Mouse (Mus musculus) limb, embryonic 15.5 days (tissue): ENCODE data around the gene Prkag1. TPM values are rescaled to one million over a fixed set of nuclear protein-coding genes. Genes with fewer than 3 reads are reported as not detected.

ENCODE experiments used
- ATAC-seq: fragments of 200-750 bp; cut with Nextera tagmentation; 2 replicates; pipeline ENCODE4 v1.8.0; 2017; ENCODE audit warnings: low read depth, moderate TSS enrichment; ENCODE audit not compliant: insufficient number of reproducible peaks, low FRiP score, low TSS enrichment
- H3K27ac ChIP-seq: fragments of 300-500 bp; sonication (generic); 2 replicates; pipeline ENCODE4 v1.5.1; 2015; ENCODE audit warnings: moderate library complexity, mild to moderate bottlenecking, inconsistent platforms
- H3K27me3 ChIP-seq: fragments of 300-500 bp; sonication (generic); 2 replicates; pipeline ENCODE4 v1.6.1; 2015; ENCODE audit warnings: inconsistent platforms
- H3K36me3 ChIP-seq: fragments of 300-500 bp; sonication (generic); 2 replicates; pipeline ENCODE4 v1.6.1; 2015; ENCODE audit warnings: inconsistent platforms
- H3K4me1 ChIP-seq: fragments of 300-500 bp; sonication (generic); 2 replicates; pipeline ENCODE4 v1.6.1; 2015; ENCODE audit warnings: inconsistent platforms
- H3K4me2 ChIP-seq: fragments of 300-500 bp; sonication (generic); 2 replicates; pipeline ENCODE4 v1.6.1; 2015; ENCODE audit warnings: mild to moderate bottlenecking, inconsistent platforms
- H3K4me3 ChIP-seq: fragments of 300-500 bp; sonication (generic); 2 replicates; pipeline ENCODE4 v1.5.1; 2015; ENCODE audit warnings: mild to moderate bottlenecking, inconsistent platforms
- H3K9ac ChIP-seq: fragments of 300-500 bp; sonication (generic); 2 replicates; pipeline ENCODE4 v1.6.1; 2015; ENCODE audit warnings: inconsistent platforms
- H3K9me3 ChIP-seq: fragments of 300-500 bp; sonication (generic); 2 replicates; pipeline ENCODE4 v1.6.1; 2016; ENCODE audit warnings: inconsistent platforms
- WGBS: fragments of 180-500 bp; shearing (Covaris S2); methylation state at CpG from one replicate; pipeline ENCODE4 v1.1.7; 2015; 5-methylcytosine and 5-hydroxymethylcytosine counted together
- polyA plus RNA-seq: library from polyadenylated mRNA; unstranded; fragments of >200 nt; fragmentation: Nextera tagmentation; extraction: Ambion mirVana; gene quantifications from 2 replicates; pipeline ENCODE4 v1.2.1, GENCODE M21; 2015

Prkag1 gene
- polyA plus RNA-seq, 1 experiment from 2014 or later = 94.3 TPM

- Histone ChIP-seq H3K27me3 (peaks cover 88% of the 10 kb centered on the region), H3K4me2 (peak overlapping the region; percentile 52), H3K36me3 (no peaks in the 10 kb centered on the region), H3K4me3 (peak overlapping the region; percentile 32), H3K4me1 (peaks cover 45% of the 10 kb centered on the region), H3K27ac (no peak overlapping the region), H3K9me3 (no peaks in the 10 kb centered on the region), H3K9ac (0 out of 2 replicates have a peak overlapping the region, but pooled peaks have one; percentile 10)
- ATAC-seq = no peak
- 6% methylated on average over 36 of the region's 36 CpGs for WGBS
These were observed 58.7 kb downstream of the Prkag1 start for GRCm38 (mm10) chr15:98772511-98773211.

DNA sequence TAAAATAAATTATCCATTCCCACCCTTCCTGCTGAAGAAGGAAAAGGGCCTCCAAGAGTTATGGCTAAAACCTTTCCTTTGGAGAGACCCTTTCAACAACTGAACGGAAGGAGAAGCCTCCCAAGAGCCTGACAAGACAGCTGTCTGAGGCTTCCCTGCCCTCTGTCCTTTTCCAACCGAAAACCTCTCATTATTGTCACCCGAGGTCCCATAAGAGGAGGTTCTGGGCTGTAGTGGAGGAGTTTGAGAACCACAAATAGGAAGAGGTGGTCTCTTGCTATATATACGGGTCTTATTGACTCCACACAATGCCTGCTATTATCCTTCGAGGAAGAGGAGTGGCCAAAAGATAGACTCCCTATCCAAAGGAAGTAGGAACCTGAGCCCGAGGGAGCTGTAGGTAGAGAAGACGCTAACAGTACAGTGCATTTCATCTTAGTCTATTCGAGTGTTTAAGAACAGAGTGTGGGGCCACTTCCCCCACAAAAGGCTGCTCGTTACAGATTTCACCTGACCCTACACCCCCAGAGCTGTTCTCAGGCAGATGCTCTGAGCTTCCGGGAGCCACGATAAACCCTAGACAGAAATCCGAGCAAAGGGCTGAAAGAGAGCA lies 59.4 kb downstream of the Prkag1 start:
- WGBS = 14% methylated on average over 12 of the region's 12 CpGs
- Histone ChIP-seq H3K9me3 (no peaks in the 10 kb centered on the region), H3K9ac (0 out of 2 replicates have a peak overlapping the region, but pooled peaks have one; percentile 10), H3K4me1 (peaks cover 37% of the 10 kb centered on the region), H3K27me3 (peaks cover 80% of the 10 kb centered on the region), H3K4me2 (peak overlapping the region; percentile 52), H3K36me3 (no peaks in the 10 kb centered on the region), H3K27ac (no peak overlapping the region), H3K4me3 (peak overlapping the region; percentile 32)
- ATAC-seq = no peak

DNA sequence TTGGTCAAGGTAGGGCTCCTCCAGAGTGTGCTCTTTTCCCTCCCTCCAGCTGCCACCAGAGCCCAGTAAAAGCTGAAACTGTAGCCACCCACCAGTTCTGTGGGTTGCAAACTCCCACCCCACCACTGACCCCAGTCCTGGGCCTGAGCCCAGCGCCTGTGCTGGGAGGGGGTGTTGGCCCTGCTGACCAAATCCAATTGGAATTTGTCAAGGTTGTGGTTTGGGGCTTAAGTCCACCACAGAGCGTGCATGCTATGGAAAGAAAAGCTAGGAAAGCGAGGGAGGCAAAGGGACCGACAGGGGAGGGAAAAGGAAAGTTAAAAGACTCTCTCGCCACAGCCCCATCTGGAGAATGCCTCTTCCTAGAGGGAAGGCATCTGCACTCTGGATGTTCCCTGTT lies 63.1 kb downstream of the Prkag1 start:
- Histone ChIP-seq H3K27ac (0 out of 2 replicates have a peak overlapping the region, but pooled peaks have one; percentile 17), H3K4me1 (peaks cover 22% of the 10 kb centered on the region), H3K27me3 (peaks cover 59% of the 10 kb centered on the region), H3K4me2 (no peak overlapping the region), H3K36me3 (no peaks in the 10 kb centered on the region), H3K9me3 (no peaks in the 10 kb centered on the region), H3K4me3 (no peak overlapping the region), H3K9ac (no peak overlapping the region)
- WGBS = 19% methylated on average over 5 of the region's 5 CpGs
- peak; percentile 66; the same call in 1 of the 2 replicates for ATAC-seq

DNA sequence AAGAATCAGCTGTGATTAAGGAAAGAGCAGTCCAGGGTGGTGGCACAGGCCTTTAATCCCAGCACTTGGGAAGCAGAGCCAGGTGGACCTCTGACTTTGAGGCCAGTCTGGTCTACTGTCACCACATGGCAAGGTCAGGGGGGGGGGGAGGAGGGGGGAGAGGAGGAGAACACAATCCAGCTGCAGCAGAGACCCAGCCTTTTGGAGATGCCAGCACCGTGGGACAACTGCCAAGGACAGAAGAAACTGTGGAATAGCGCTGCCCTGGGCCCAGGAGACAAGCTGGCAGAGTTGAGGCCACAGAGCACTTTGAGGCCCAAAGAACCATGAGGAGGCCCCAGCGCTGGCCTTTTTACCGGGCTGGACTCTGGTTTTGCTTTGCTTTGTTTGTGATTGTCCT lies 65.4 kb downstream of the Prkag1 start:
- WGBS = 60% methylated on average over 4 of the region's 4 CpGs
- H3K9me3 ChIP-seq = no peaks in the 10 kb centered on the region
- ATAC-seq = no peak
- no peak overlapping the region for H3K4me3 ChIP-seq
- no peak overlapping the region for H3K27ac ChIP-seq
- H3K4me1 ChIP-seq = peaks cover 26% of the 10 kb centered on the region
- H3K4me2 ChIP-seq = no peak overlapping the region
- H3K36me3 ChIP-seq = 0 out of 2 replicates have a peak, but pooled peaks cover 3% of the 10 kb centered on the region
- H3K9ac ChIP-seq = no peak overlapping the region
- peaks cover 37% of the 10 kb centered on the region for H3K27me3 ChIP-seq

Other genes with a start within 250 kb of the Prkag1 start
- gene Adcy6, start 221.4 kb downstream of the Prkag1 start, polyA plus RNA-seq = 15.1 and 15.8 TPM in 2 replicates
- gene Cacnb3, start 200.7 kb downstream of the Prkag1 start, polyA plus RNA-seq = 41.4 and 46.6 TPM in 2 replicates
- gene Ddx23, start 168.6 kb downstream of the Prkag1 start, polyA plus RNA-seq = 18.5 and 24.7 TPM in 2 replicates
- gene Rnd1, start 154.1 kb downstream of the Prkag1 start, polyA plus RNA-seq = 0.71 and 0.95 TPM in 2 replicates
- 0.65 and 0.74 TPM in 2 replicates for gene Ccdc65, start 123.3 kb downstream of the Prkag1 start, polyA plus RNA-seq
- 90.0 and 101 TPM in 2 replicates for gene Fkbp11, start 103.3 kb downstream of the Prkag1 start, polyA plus RNA-seq
- gene Arf3, start 68.3 kb downstream of the Prkag1 start, polyA plus RNA-seq = 41.7 and 49.3 TPM in 2 replicates
- gene Wnt10b, start 53.4 kb downstream of the Prkag1 start, polyA plus RNA-seq = 6.0 and 7.0 TPM in 2 replicates
- 0.06 and 0.14 TPM in 2 replicates for gene Wnt1, start 41.7 kb downstream of the Prkag1 start, polyA plus RNA-seq
- gene Ddn, start 22.0 kb downstream of the Prkag1 start, polyA plus RNA-seq = 0.15 TPM in 1 of 2 replicates, not detected in the other
- 11.8 and 13.7 TPM in 2 replicates for gene Kmt2d, start 39.7 kb upstream of the Prkag1 start, polyA plus RNA-seq
- 14.1 and 14.2 TPM in 2 replicates for gene Rhebl1, start 63.0 kb upstream of the Prkag1 start, polyA plus RNA-seq
- 1.8 and 2.7 TPM in 2 replicates for gene Dhh, start 67.0 kb upstream of the Prkag1 start, polyA plus RNA-seq
- gene Lmbr1l, start 86.7 kb upstream of the Prkag1 start, polyA plus RNA-seq = 19.7 and 21.8 TPM in 2 replicates
- 1,374 and 1,490 TPM in 2 replicates for gene Tuba1b, start 103.0 kb upstream of the Prkag1 start, polyA plus RNA-seq
- gene Gm49450, start 122.0 kb upstream of the Prkag1 start, polyA plus RNA-seq = not detected in 2 replicates
- 1,206 and 1,410 TPM in 2 replicates for gene Tuba1a, start 122.2 kb upstream of the Prkag1 start, polyA plus RNA-seq
- 138 and 145 TPM in 2 replicates for gene Tuba1c, start 198.4 kb upstream of the Prkag1 start, polyA plus RNA-seq
- gene Prph, start 223.7 kb upstream of the Prkag1 start, polyA plus RNA-seq = 2.4 and 2.8 TPM in 2 replicates
- 22.3 and 26.5 TPM in 2 replicates for gene Troap, start 243.1 kb upstream of the Prkag1 start, polyA plus RNA-seq